Mouse (Mus musculus) lung, postnatal 25 days (tissue): ENCODE data around the gene Fbxo42.
"Not testable (repeated sequence)": the region's sequence is repeated elsewhere in the genome, so short reads cannot be mapped to it uniquely, and the experiment has no call there.

ENCODE experiments used
- DNase-seq: peaks from one replicate; pipeline ENCODE4 v3.0.0; 2022; ENCODE audit warnings: low spot score

Gene Fbxo42

GRCm38 (mm10) chr4:141136126-141136525 is 11.6 kb upstream of the Fbxo42 start:
- no peak for DNase-seq

DNA sequence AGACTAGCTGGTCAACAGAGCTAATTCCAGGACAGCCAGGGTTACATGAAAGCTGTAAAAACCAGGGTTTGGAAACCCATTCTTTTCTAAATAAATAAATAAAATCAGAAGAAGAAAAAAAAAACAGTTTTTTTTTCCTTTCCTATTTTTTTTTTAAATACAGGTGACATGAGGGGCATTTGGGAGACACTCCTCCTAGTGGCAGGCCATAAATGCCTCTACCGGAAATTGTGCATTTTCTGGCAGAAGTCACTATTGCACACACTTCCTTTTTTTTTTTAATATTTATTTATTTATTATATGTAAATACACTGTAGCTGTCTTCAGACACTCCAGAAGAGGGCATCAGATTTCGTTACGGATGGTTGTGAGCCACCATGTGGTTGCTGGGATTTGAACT is 10.0 kb upstream of the Fbxo42 start:
- not testable (repeated sequence) for DNase-seq

DNA sequence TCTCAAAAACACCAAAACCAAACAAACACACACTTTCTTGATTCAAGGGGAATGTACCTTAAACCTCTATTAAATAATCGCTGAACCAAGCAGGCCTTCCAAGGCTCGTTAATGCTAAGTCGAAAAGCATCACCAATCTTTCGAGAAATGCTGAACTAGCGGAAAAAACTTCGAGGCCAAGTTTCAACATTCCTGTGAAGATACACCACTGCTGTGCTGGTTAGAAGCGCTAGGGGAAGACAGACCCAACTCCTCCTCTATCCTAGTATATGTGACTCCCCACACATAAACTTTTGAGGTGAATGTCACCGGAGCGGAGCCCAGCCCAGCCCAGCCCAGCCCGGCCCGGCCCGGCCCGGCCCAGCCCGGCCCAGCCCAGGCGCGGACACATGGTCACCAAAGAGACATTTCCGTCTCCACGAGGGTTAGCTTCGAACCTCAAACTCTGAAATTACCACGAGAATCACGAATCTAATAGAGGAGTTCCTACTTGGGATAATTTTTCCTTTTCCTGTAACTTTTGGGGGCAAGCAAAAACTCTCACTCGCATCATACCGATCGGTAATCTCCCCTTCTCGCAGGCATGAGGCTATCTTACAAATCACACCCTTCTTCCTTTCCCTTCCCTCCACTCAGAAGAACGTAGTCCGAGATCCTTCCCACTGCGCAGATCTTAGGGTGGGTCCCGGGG is 9.1 kb upstream of the Fbxo42 start:
- peak; percentile 37 for DNase-seq

DNA sequence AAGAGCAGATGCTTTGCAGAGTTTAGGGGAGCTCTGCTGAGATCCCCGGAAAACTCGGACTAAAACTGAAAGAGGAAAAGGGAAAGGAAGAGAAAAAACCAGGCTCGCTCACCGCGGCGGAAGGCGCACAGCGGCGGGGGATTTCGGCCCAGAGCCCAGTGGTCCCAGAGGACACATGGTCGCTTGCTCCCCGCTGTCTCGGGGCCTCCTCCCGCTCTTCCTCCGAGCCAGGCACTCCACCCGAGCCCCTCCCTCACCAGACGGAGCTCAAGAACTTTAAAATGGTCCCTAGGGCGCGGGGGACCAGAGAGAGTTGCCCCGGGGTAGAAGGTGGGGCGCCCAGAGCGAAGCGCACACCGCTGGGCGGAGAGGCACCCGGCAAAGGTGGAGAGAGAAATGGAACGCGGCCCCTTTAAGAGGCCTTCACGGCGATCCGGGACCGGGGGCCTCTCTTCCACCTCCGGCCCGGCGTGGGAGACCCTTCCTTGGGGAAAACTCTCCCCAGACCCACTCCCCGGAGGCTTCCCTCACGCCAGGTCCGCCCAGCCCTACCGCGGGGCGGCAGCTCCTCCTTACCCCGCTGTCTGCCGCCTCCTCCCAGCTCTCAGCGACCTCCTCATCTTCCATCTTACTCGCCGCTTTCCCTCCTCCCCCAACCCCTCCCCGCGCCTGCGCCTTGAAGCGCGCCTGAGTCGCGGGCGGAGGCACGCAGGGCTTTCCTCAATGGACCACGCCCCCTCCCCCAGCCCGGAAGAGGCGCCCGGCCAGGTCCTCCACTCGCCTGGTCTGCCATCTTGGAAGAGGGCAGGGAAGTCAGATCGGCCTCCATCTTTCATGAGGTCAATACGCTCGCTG is 8.4 kb upstream of the Fbxo42 start, which contains the start of gene Szrd1:
Gene Szrd1 (minus strand): TSS at position 660 of the 855 bp plus-strand sequence.
- peak; percentile 99 for DNase-seq

GRCm38 (mm10) chr4:141140354-141140753 is 7.4 kb upstream of the Fbxo42 start:
- not testable (repeated sequence) for DNase-seq

DNA sequence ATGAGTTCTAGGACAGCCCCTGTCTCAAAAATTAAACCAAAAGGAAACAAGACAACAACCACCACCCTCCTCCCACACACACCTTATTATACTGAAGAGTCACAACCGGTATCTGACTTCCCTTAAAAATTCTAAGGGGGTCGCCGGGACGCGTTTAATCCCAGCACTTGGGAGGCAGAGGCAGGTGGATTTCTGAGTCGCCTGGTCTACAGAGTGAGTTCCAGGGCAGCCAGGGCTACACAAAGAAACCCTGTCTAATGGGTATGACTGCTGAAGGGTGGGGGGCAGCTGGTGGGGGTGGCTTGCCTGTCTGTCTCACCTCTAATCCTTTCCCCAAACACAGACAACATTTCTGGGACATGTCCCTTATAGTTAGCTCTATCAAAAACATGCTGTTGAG is 6.7 kb upstream of the Fbxo42 start:
- DNase-seq: no peak

GRCm38 (mm10) chr4:141142285-141142811 is 5.4 kb upstream of the Fbxo42 start:
- peak; percentile 86 for DNase-seq

DNA sequence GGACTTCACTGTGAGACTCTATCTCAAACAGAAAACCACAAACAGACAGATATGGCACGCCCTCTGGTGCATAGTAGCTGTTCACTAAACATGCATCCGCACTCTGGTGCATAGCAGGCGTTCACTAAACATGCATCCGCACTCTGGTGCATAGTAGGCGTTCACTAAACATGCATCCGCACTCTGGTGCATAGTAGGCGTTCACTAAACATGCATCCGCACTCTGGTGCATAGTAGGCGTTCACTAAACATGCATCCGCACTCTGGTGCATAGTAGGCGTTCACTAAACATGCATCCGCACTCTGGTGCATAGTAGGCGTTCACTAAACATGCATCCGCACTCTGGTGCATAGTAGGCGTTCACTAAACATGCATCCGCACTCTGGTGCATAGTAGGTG is 2.6 kb upstream of the Fbxo42 start:
- not testable (repeated sequence) for DNase-seq

GRCm38 (mm10) chr4:141146491-141147033 is 1.2 kb upstream of the Fbxo42 start:
- no peak for DNase-seq

DNA sequence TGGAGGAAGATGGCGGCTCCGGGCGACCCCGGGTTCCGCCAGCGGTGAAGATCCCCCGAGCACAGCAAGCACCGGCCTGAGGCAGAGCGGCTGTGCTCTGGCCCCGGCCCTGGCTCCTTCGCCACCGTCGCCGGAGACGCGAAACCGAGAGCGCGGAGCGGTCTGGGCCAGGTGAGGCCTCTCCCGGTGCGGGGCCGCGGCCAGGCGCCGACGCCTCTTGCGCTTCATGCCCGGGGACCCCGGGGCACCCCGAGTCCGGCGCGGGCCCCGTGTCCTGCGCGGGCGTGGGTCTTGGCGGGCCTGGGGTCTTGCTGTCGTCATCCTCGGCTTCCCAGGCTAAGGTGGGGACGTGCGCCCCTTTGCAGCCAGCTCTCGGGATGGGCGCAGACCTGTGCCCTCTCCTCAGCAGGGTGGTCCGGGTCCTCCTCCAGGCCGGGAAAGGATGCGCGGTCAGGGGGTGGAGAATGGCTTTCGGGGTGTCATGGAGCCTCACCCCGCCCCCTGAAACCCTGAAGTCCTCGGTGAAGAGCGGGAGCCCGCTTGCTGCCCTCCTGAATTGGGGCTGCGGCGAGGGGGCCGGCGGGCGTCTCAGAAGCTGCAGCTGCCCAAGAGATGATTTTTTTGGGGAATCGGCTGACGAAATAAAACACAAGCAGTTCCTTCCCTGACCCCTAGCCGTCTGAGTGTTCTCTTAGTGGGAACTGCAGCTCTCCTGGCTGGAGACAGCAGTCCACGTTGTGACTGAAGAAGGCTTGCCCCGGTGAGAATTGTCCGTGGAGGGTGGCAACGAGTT is 492 bp downstream of the Fbxo42 start:
- no peak for DNase-seq

DNA sequence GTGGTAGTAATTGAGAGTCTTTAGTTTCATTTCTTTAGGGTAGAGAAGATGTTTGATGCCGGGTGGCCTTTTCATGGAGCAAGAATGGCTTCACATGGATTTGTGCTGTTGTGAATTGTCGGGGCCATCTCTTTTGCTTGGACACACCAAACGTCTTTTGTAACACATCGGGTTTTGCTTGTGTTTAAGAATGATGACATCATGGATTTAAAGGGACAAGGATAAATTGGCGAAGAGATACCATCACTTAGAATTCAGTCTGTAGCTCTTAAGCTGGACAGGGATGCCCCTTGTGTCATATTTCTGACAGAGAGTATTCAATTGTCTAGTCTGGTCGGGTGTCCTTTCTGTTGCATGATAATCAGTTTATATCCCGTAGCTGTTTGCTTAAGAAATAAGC is 1.4 kb downstream of the Fbxo42 start:
- no peak for DNase-seq

DNA sequence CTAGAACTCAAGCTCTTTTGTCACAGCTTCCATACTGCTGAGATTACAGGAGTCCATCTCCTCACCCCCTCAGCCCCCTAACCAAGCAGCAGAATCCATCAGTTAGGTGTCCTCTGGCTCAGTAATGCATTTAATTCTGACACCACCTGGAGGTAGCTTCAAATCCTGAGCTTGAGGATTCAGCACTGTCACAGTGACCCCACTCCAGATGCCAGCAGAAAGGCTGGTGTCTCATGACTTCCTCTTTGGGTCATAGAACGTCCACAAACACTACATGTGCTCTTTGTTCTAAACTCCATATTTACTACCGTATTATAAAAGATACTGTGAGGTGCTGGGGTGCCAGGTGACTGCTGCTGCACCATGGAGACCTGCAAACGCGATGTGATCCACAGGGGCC is 9.8 kb downstream of the Fbxo42 start:
- DNase-seq: no peak

DNA sequence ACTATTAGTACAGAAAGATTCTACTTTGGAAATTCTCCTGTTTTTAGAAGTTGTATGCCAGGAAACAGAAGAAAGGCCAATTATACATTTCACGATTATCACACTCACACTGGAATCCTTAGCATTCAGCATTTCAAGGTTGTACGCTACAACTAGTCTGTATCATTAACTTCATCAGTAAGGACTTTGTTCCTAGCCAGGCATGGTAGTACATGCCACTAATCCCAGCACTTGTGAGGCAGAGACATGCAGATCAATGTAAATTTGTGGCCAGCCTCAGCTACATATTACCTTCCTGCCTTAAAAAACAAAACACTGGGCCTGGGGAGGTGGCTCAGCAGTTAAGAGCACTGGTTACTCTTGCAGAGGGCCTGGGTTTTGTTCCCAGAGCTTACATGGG is 10.9 kb downstream of the Fbxo42 start:
- no peak for DNase-seq

- no peak for DNase-seq
These were observed 11.4 kb downstream of the Fbxo42 start for GRCm38 (mm10) chr4:141159093-141159492.

DNA sequence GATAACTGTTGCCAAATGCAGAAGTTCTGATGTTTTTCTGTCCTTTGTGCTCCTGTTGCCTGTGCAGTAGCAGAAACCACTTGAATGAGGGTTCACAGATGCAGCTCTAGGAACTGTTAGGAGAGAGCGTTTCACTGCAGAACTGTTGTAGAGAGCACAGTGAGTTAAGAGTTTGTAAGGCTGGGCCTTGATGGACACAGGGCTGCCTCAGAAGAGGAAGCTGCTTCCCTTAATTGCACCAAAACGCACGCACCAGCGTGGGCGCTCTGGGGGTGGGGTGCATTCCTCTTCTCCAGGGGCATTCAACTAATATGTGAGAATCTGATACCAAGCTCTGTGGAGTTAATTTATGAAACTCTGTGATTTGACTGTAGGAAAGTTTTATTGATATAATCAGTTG is 12.0 kb downstream of the Fbxo42 start:
- no peak for DNase-seq

DNA sequence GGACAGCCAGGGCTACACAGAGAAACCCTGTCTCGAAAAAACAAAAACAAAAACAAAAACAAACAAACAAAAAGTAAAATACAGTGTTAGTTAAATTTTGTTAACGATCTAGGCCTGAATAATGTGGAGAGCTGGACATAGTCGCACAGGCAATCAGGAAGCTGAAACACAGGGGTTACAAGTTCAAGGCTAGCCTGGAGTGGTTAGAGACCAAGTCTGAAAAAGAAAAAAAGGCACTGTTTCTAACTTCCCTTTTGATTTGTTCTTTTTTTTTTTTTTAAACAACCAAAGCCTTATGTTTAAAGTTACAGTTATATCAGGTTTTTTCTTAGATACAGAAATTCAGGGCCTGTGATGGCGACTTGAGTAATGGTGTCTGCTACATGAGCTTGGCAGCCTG is 12.5 kb downstream of the Fbxo42 start:
- DNase-seq: no peak

- no peak for DNase-seq
These were observed 14.0 kb downstream of the Fbxo42 start for GRCm38 (mm10) chr4:141161699-141162208.

- DNase-seq: no peak
These were observed 16.0 kb downstream of the Fbxo42 start for GRCm38 (mm10) chr4:141163729-141164128.

- DNase-seq: no peak
These were observed 18.1 kb downstream of the Fbxo42 start for GRCm38 (mm10) chr4:141165744-141166292.

DNA sequence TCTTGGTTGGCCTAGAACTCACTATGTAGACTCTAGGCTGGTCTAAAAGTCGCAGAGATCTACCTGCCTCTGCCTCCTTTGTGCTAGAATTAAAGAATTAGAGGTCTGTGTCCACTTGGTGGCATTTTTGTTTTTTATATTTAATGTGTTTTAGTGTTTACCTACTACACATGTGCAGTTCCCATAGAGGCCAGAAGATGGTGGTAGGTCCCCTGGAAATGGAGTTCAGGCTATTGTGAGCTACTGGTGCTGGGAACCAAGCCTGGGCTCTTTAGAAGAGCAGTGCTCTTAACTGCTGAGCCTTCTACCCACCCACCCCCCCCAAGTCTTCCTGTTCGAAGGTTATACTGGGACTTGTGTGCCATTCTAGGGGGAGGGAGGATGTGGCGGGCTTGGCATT is 19.4 kb downstream of the Fbxo42 start:
- no peak for DNase-seq

- no peak for DNase-seq
These were observed 24.4 kb downstream of the Fbxo42 start for GRCm38 (mm10) chr4:141172121-141172520.
